Mouse (Mus musculus) limb, embryonic 10.5 days (tissue): Measurements from ENCODE around the gene Klrb1f. TPM values are rescaled to one million over a fixed set of nuclear protein-coding genes. Genes with fewer than 3 reads are reported as not detected.
"Not testable (repeated sequence)": the region's sequence is repeated elsewhere in the genome, so short reads cannot be mapped to it uniquely, and the experiment has no call there.

ENCODE experiments used
- DNase-seq: peaks from one replicate; pipeline ENCODE4 v3.0.0-alpha.2; 2017; ENCODE audit warnings: low spot score
- H3K27ac ChIP-seq: fragments of 300-500 bp; sonication (generic); 2 replicates; pipeline ENCODE4 v1.5.1; 2016; ENCODE audit warnings: mild to moderate bottlenecking
- H3K27me3 ChIP-seq: fragments of 300-500 bp; sonication (generic); 2 replicates; pipeline ENCODE4 v1.6.1; 2016; ENCODE audit warnings: low read depth, mild to moderate bottlenecking; ENCODE audit not compliant: poor library complexity, severe bottlenecking
- H3K36me3 ChIP-seq: fragments of 300-500 bp; sonication (generic); 2 replicates; pipeline ENCODE4 v1.6.1; 2016; ENCODE audit warnings: mild to moderate bottlenecking, moderate library complexity
- H3K4me1 ChIP-seq: fragments of 300-500 bp; sonication (generic); 2 replicates; pipeline ENCODE4 v1.6.1; 2016
- H3K4me3 ChIP-seq: fragments of 300-500 bp; sonication (generic); 2 replicates; pipeline ENCODE4 v1.5.1; 2016; ENCODE audit warnings: mild to moderate bottlenecking, moderate library complexity
- H3K9me3 ChIP-seq: fragments of 300-500 bp; sonication (generic); replicated peaks from 2 replicates; pipeline ENCODE4 v1.6.1; 2016; ENCODE audit warnings: mild to moderate bottlenecking
- WGBS: fragments of 180-500 bp; shearing (Covaris S2); methylation state at CpG from one replicate; pipeline ENCODE4 v1.1.7; 2016; 5-methylcytosine and 5-hydroxymethylcytosine counted together
- polyA plus RNA-seq: library from polyadenylated mRNA; unstranded; fragments of >200 nt; fragmentation: Nextera tagmentation; extraction: Ambion mirVana; gene quantifications from 2 replicates; pipeline ENCODE4 v1.2.1, GENCODE M21; 2016

Klrb1f gene
- polyA plus RNA-seq, result 0.35 TPM in 1 of 2 replicates, not detected in the other

DNA sequence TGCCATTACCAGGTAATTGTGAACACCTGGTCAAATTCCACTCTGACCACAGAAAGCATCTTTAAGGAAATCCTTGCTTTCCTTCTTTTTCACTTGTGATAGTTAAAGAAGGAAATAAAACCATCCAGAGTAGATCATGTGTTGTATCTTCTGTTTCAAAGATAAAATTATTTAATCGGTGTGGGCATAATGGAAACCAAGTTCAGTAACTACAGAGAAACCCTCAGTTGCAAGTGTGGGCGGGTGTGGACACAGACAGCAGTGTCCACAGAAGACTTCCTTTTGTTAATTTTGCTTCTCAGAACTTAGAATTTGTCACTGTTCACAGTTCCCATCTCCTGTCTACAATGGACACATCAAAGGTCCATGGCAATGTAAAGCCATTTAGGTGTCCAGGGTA lies at the start of gene Klrb1f:
Klrb1f (plus strand) TSS at position 301 of the 400 bp plus-strand sequence.
- Histone ChIP-seq H3K27me3 (no peaks in the 10 kb centered on the region), H3K4me1 (peaks cover 5% of the 10 kb centered on the region; the same call in 1 of the 2 replicates), H3K9me3 (no peaks in the 10 kb centered on the region), H3K4me3 (no peak within 1 kb of the TSS), H3K27ac (no peak within 1 kb of the TSS), H3K36me3 (no peaks in the 10 kb centered on the region)
- DNase-seq, result no peak
- WGBS, result 89% methylated on average over 2 of the region's 2 CpGs

DNA sequence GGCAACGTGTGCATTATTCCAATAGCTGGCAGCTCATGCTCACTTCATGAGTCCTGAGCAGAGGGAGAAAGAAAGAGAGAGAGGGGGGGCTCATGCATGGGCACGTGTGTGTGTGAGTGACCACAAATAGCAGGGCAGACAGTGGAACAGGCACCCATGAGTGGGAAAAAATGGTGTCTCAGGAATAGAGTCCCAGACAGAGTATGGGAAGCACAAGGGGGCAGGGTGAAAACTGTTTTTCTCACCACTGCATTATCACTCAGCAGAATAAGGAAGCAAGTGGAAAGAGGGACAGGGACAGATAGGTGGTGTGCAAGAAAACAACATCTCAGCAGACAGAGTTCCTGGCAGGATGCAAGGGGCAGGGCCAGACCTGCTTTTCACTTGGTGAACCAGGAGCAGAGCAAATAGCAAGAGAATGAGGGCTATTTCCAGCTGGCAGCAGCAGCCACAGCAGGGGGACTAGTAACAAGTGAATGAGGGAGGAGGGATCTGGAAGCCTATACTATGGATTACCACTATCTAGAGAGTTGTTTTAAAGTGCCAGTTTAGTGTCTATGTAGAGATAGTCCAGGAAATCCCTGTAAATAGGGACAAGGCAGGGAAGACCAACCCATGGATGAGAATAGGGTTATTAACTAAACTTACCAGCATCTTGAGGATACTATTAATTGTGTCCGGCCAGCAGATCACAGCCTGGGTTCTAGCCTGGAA lies 49.5 kb upstream of the Klrb1f start:
- Histone ChIP-seq H3K4me1 (0 out of 2 replicates have a peak, but pooled peaks cover 6% of the 10 kb centered on the region), H3K27ac (no peak overlapping the region)
- DNase-seq, result no peak

DNA sequence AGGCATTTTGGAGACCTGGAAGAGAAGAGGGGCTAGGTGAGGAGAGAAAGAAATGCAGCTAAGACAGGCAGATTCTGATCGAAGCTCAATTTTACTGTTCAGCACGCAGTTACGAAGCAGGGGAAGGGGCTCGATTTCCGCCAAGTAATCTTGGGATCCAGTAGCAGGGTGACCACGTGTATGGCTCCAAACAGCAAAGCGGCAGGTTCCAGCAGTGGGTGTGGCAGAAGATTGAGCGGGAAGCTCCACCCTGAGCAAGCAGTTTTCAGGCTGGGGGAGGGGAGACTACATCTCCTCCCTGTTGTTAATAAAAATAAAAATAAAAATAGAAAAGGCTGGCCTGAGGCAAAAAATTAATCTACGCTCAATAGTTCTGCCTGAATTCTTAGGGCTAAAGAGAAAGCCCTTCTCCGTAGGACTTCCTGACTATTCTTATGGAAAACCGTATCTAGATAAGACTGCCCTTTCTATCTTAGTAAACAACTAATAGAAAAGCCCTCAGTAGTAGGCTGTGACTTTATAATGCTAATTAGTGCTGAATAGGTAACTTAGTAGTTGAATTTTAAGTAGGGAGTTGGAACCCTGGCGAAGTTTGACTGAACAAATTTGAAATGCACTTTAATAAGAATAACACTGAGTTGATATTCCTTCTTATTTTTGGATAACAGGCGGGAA lies 48.8 kb upstream of the Klrb1f start:
- Histone ChIP-seq H3K27ac (no peak overlapping the region), H3K4me3 (no peak overlapping the region), H3K9me3 (no peaks in the 10 kb centered on the region), H3K4me1 (0 out of 2 replicates have a peak, but pooled peaks cover 6% of the 10 kb centered on the region), H3K27me3 (no peaks in the 10 kb centered on the region), H3K36me3 (no peaks in the 10 kb centered on the region)
- no peak for DNase-seq
- 86% methylated on average over 13 of the region's 13 CpGs for WGBS

More for the DNA sequence above, 49.5 kb upstream of the Klrb1f start:
- Histone ChIP-seq H3K36me3 (no peaks in the 10 kb centered on the region), H3K4me3 (no peak overlapping the region), H3K9me3 (no peaks in the 10 kb centered on the region), H3K27me3 (no peaks in the 10 kb centered on the region)
- WGBS, result 81% methylated on average over 3 of the region's 3 CpGs

DNA sequence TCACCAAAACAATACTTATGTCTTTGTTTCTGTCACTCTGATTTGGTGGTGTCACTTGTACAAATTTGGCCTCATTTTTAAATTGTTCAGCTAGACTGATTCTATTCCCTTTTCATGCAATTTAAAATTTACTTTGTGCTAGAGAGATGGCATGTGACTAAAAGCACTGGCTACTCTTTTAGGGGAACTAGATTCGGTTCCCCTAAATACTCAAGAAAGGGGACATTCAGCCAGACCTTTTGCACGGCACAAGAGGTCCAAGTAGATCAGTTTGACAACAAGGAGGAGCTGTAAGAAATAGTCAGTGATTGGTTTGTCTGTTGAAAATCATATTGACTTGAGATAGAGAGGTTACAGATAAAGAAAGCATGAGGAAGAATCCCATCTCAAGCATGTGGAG lies 44.3 kb upstream of the Klrb1f start:
- Histone ChIP-seq H3K9me3 (no peaks in the 10 kb centered on the region), H3K4me1 (no peaks in the 10 kb centered on the region), H3K36me3 (no peaks in the 10 kb centered on the region), H3K27ac (no peak overlapping the region), H3K4me3 (no peak overlapping the region), H3K27me3 (no peaks in the 10 kb centered on the region)
- no peak for DNase-seq
- WGBS, result 94% methylated on average over 2 of the region's 2 CpGs

DNA sequence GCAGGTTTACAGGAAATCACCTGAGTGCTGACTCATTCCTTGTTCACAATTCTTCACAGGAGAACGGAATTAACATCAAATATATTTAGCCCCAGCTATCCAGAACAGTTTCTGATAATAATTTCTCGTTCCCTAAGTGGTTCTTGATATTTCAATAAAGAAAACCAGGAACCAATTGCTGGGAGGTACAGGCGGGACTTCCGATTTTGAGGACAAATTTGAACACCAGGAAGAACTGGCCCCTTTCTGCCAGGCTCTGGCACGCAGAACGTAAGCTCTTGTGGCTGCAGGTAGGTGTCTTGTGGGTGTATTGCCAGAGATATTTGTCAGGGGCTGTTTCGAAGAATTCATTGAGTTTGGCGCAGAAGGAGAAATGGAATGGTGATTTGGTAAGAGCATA lies 37.1 kb upstream of the Klrb1f start:
- Histone ChIP-seq H3K36me3 (no peaks in the 10 kb centered on the region), H3K27me3 (no peaks in the 10 kb centered on the region), H3K9me3 (no peaks in the 10 kb centered on the region), H3K4me3 (no peak overlapping the region), H3K4me1 (no peaks in the 10 kb centered on the region), H3K27ac (no peak overlapping the region)
- DNase-seq, result no peak
- 92% methylated on average over 8 of the region's 8 CpGs for WGBS

DNA sequence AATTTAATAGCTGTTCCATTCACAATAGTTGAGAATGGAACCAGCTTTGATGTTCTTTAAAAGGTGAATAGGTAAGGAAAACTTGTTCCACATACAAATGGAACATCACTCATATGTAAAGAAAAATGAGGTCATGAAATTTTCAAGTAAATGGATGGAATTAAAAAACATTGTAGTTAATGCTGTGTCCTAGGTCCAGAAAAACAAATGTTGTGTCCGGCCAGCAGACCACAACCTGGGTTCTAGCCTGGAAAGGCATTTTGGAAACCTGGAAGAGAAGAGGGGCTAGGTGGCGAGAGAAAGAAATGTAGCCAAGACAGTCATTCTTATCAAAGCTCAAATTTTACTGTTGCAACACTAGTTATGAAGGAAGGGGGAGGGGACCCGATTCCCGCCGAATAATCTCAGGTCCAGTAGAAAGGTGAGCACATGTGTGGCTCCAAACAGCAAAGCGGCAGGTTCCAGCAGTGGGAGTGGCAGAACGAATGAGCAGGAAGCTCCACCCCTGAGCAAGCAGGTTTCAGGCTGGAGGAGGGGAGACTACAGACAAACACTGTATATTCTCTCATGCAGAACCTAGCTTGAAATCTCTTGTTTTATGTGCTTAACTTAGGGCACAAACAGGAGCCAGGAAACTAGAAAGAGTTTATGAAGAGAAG lies 35.7 kb upstream of the Klrb1f start:
- not testable (repeated sequence) for H3K27ac ChIP-seq, H3K4me1 ChIP-seq, H3K4me3 ChIP-seq, H3K36me3 ChIP-seq, DNase-seq, H3K9me3 ChIP-seq, H3K27me3 ChIP-seq
- WGBS, result 86% methylated on average over 7 of the region's 7 CpGs

DNA sequence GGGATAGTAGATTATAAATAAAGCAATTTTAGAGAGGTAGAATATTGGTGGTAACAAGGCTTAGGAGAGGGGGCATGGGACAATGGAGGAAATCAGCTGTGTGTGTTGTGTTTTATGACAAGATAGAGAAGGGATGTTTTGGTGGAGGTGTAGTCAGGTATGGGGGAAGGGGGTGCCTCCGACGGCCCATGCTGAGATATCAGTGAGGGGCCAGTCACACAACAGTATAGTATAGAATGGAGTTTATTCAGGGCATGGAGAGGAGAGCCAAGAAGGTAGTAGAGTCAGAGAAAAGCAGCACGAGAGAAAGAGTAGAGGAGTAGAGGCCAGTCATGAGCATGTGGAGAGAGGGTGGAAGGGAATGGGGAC lies 35.2 kb upstream of the Klrb1f start:
- H3K36me3 ChIP-seq, result no peaks in the 10 kb centered on the region
- H3K27ac ChIP-seq, result no peak overlapping the region
- 88% methylated on average over 3 of the region's 3 CpGs for WGBS
- DNase-seq, result no peak
- H3K4me3 ChIP-seq, result no peak overlapping the region
- H3K9me3 ChIP-seq, result no peaks in the 10 kb centered on the region
- no peaks in the 10 kb centered on the region for H3K27me3 ChIP-seq
- no peaks in the 10 kb centered on the region for H3K4me1 ChIP-seq

DNA sequence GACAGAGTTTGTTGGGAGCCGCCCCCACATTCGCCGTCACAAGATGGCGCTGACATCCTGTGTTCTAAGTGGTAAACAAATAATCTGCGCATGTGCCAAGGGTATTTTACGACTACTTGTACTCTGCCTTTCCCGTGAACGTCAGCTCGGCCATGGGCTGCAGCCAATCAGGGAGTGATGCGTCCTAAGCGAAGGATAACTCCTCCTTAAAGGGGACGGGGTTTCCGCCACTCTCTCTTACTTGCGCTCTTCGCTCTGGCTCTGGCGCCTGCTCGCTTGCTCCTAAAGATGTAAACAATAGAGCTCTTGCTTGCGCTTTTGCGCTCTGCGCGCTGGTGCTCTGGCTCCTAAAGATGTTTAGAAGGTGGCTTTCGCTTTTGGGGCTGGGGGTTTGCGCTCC lies 33.7 kb upstream of the Klrb1f start:
- not testable (repeated sequence) for H3K27ac ChIP-seq, DNase-seq, H3K36me3 ChIP-seq, H3K4me1 ChIP-seq, H3K27me3 ChIP-seq, H3K9me3 ChIP-seq, H3K4me3 ChIP-seq
- WGBS, result 96% methylated on average over 20 of the region's 23 CpGs

DNA sequence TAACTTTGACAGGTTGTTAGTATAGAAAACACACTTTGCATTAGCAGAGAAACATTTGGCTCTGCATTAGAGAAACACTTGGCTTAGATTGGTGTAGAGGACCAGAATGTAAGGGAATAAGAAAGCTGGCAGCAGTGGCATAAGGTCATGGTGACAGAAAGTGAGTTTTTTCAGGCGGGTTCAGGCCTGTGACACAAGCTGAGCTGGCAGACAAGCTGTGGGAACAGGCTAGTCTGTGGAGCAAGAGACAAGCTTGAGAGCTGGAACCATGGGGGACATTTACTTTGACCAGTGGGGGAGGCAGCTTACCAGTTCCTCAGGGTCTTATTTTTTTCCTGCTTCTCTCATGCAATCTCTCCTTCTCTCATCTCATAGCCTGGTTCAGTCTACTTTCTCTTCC lies 32.7 kb upstream of the Klrb1f start:
- Histone ChIP-seq H3K36me3 (no peaks in the 10 kb centered on the region), H3K9me3 (no peaks in the 10 kb centered on the region), H3K4me1 (no peaks in the 10 kb centered on the region), H3K4me3 (no peak overlapping the region), H3K27me3 (no peaks in the 10 kb centered on the region), H3K27ac (no peak overlapping the region)
- 76% methylated on average over 1 of the region's 1 CpGs for whole genome bisulfite sequencing
- DNase-seq, result no peak

DNA sequence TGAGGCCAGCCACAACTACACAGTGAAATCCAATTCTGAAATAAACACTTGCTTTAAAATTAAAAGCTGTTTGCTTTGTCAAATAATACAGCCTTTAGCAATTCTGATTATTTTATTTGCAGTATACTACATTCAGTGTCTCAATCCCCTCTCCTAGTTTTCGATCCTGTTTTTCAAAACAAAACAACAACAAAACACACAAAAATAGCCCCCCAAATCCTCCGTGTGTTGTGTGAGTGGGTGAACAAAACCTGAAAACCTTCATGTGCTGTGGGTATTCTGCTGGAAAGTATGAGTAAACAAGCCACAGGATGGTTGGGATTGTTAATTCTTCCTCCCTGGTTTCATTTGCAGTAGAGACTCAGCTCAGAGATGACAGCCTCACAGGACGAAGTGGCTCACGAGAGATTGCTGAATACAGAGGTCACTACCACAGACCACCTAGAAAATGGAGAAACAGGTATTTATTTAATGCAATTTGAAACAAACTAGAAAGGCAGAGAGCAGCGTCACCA lies 31.9 kb upstream of the Klrb1f start:
- no peaks in the 10 kb centered on the region for H3K4me1 ChIP-seq
- DNase-seq, result no peak
- no peak overlapping the region for H3K4me3 ChIP-seq
- 87% methylated on average over 5 of the region's 5 CpGs for WGBS
- no peaks in the 10 kb centered on the region for H3K36me3 ChIP-seq
- no peak overlapping the region for H3K27ac ChIP-seq
- no peaks in the 10 kb centered on the region for H3K27me3 ChIP-seq
- no peaks in the 10 kb centered on the region for H3K9me3 ChIP-seq

DNA sequence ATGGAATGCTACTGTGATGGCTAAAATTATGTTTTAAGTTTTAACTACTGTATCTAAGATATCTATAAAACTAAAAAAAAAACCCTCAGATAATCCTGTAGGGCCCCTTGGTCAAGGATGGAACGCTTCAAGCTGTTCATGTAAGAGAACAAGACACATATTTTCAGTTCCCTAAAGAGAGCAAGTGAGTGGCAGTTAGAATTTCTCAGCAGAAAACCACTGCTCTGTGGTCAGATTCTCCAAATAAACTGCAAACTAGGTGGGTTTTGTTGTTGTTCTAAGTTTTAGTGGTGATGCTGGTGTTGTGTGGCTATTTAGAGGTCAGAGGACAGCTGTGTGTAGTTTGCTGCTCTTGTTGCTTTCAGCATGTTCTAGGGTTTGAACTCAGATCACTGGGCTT lies 31.3 kb upstream of the Klrb1f start:
- WGBS, result 83% methylated on average over 1 of the region's 1 CpGs
- Histone ChIP-seq H3K27me3 (no peaks in the 10 kb centered on the region), H3K9me3 (no peaks in the 10 kb centered on the region), H3K4me3 (no peak overlapping the region), H3K4me1 (no peaks in the 10 kb centered on the region), H3K36me3 (no peaks in the 10 kb centered on the region), H3K27ac (no peak overlapping the region)
- DNase-seq, result no peak

DNA sequence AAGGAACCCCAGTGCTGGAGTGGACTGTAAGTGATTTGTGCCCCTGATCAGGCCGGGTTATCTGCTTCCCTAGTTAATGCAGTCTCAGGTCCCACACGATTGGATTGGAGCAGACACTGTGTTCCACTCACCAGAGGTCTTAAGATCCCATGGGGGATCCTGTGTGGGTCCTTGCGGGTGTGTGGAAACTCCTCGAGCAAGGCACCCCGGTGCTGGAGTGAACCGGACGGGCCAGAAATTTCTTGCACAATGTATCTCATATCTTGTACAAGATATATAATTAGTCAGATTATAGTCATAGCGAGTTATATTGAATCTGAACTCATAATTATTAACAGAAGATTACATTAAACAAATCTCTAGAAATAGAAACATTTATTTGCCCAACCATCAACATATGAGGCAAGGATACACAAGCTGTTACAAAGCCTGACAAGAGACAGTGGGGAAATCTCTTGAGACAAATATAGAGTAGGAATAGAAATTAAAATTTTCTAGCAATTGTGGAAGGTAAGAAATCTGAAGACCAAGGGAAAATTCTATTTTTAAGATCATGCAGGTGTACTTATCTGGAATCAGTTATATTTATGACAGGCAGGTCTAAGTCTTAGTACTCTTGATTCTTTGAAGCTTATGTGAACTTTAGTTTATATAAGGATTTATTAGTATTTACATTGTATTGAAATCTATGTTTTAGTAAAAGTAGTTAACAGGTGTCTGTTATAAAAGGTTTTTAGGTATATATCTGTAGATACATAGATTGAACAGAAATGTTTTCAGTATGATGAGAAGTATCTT lies 18.1 kb upstream of the Klrb1f start:
- no peak for DNase-seq
- 91% methylated on average over 8 of the region's 8 CpGs for WGBS

More for the DNA sequence above, 18.1 kb upstream of the Klrb1f start:
- Histone ChIP-seq H3K4me1 (no peaks in the 10 kb centered on the region), H3K27ac (no peak overlapping the region), H3K36me3 (no peaks in the 10 kb centered on the region), H3K9me3 (no peaks in the 10 kb centered on the region), H3K4me3 (no peak overlapping the region), H3K27me3 (no peaks in the 10 kb centered on the region)
